Mouse (Mus musculus) kidney, embryonic 14.5 days (tissue): Measurements from ENCODE around the gene Krt2. TPM values are rescaled to one million over a fixed set of nuclear protein-coding genes. Genes with fewer than 3 reads are reported as not detected.

ENCODE experiments used
- ATAC-seq: fragments of 200-750 bp; cut with Nextera tagmentation; 2 replicates; pipeline ENCODE4 v1.8.0; 2017; ENCODE audit warnings: moderate number of reproducible peaks, mild to moderate bottlenecking, moderate TSS enrichment, moderate library complexity; ENCODE audit not compliant: low FRiP score, low TSS enrichment
- H3K27ac ChIP-seq: fragments of 300-500 bp; sonication (generic); 2 replicates; pipeline ENCODE4 v1.5.1; 2014; ENCODE audit warnings: low read depth, mild to moderate bottlenecking, low read length, moderate library complexity, mixed read lengths
- H3K27me3 ChIP-seq: fragments of 300-500 bp; sonication (generic); 2 replicates; pipeline ENCODE4 v1.6.1; 2014; ENCODE audit warnings: mild to moderate bottlenecking, low read length; ENCODE audit not compliant: control insufficient read depth, insufficient read depth
- H3K36me3 ChIP-seq: fragments of 300-500 bp; sonication (generic); 2 replicates; pipeline ENCODE4 v1.6.1; 2014; ENCODE audit warnings: low read length, mixed read lengths; ENCODE audit not compliant: control insufficient read depth, insufficient read depth
- H3K4me1 ChIP-seq: fragments of 300-500 bp; sonication (generic); 2 replicates; pipeline ENCODE4 v1.6.1; 2014; ENCODE audit warnings: low read length, mixed read lengths; ENCODE audit not compliant: control insufficient read depth, insufficient read depth
- H3K4me2 ChIP-seq: fragments of 300-500 bp; sonication (generic); replicated peaks from 2 replicates; pipeline ENCODE4 v1.6.1; 2014; ENCODE audit warnings: low read depth, mild to moderate bottlenecking, low read length
- H3K4me3 ChIP-seq: fragments of 300-500 bp; sonication (generic); 2 replicates; pipeline ENCODE4 v1.5.1; 2014; ENCODE audit warnings: mild to moderate bottlenecking, low read length
- H3K9ac ChIP-seq: fragments of 300-500 bp; sonication (generic); 2 replicates; pipeline ENCODE4 v1.6.1; 2014; ENCODE audit warnings: low read depth, mild to moderate bottlenecking, low read length, moderate library complexity
- H3K9me3 ChIP-seq: fragments of 300-500 bp; sonication (generic); 2 replicates; pipeline ENCODE4 v1.6.1; 2016; ENCODE audit warnings: low read length; ENCODE audit not compliant: control insufficient read depth
- WGBS: fragments of 180-500 bp; shearing (Covaris S2); extraction: QIAGEN DNeasy Blood & Tissue Kit; methylation state at CpG from one replicate; pipeline ENCODE4 v1.1.7; 2014; 5-methylcytosine and 5-hydroxymethylcytosine counted together
- polyA plus RNA-seq: library from polyadenylated mRNA; unstranded; fragments of >200 nt; fragmentation: Nextera tagmentation; extraction: Ambion mirVana; gene quantifications from 2 replicates; pipeline ENCODE4 v1.2.1, GENCODE M21; 2014

Gene Krt2
- polyA plus RNA-seq, 1 experiment from 2014 or later = not detected

- Histone ChIP-seq H3K9me3 (no peaks in the 10 kb centered on the region), H3K27ac (no peak within 1 kb of the TSS), H3K36me3 (no peaks in the 10 kb centered on the region), H3K4me2 (no peak within 1 kb of the TSS), H3K4me1 (no peaks in the 10 kb centered on the region), H3K27me3 (peaks cover 17% of the 10 kb centered on the region; the same call in 1 of the 2 replicates), H3K4me3 (no peak within 1 kb of the TSS), H3K9ac (no peak within 1 kb of the TSS)
- 72% methylated on average over 6 of the region's 6 CpGs for WGBS
- ATAC-seq = no peak
Observed at GRCm38 (mm10) chr15:101850694-101851093, 32.7 kb upstream of the Krt2 start, which contains the start of gene Krt1. Gene Krt1, minus strand, starts transcription at chr15:101850794.

- ATAC-seq = 0 out of 2 replicates have a peak, but pooled peaks have one; percentile 68
- Histone ChIP-seq H3K36me3 (no peaks in the 10 kb centered on the region), H3K9ac (peak overlapping the region; percentile 65), H3K27me3 (peaks cover 12% of the 10 kb centered on the region; the same call in 1 of the 2 replicates), H3K27ac (no peak overlapping the region), H3K9me3 (no peaks in the 10 kb centered on the region), H3K4me3 (peak overlapping the region; percentile 53), H3K4me2 (peak overlapping the region; percentile 83), H3K4me1 (no peaks in the 10 kb centered on the region)
- under 1% methylated on average over 36 of the region's 37 CpGs for WGBS
Observed at GRCm38 (mm10) chr15:101845971-101846403, 28.0 kb upstream of the Krt2 start.

- H3K4me3 ChIP-seq = no peak overlapping the region
- H3K27ac ChIP-seq = no peak overlapping the region
- H3K9ac ChIP-seq = no peak overlapping the region
- ATAC-seq = no peak
- H3K4me1 ChIP-seq = no peaks in the 10 kb centered on the region
- 61% methylated on average over 9 of the region's 9 CpGs for WGBS
- peaks cover 12% of the 10 kb centered on the region; the same call in 1 of the 2 replicates for H3K27me3 ChIP-seq
- H3K36me3 ChIP-seq = no peaks in the 10 kb centered on the region
- no peaks in the 10 kb centered on the region for H3K9me3 ChIP-seq
- no peak overlapping the region for H3K4me2 ChIP-seq
Observed at GRCm38 (mm10) chr15:101843192-101843591, 25.2 kb upstream of the Krt2 start.

- Histone ChIP-seq H3K9ac (no peak overlapping the region), H3K27me3 (no peaks in the 10 kb centered on the region), H3K27ac (no peak overlapping the region), H3K4me3 (no peak overlapping the region), H3K9me3 (no peaks in the 10 kb centered on the region), H3K36me3 (no peaks in the 10 kb centered on the region), H3K4me1 (no peaks in the 10 kb centered on the region), H3K4me2 (no peak overlapping the region)
- no peak for ATAC-seq
- 74% methylated on average over 5 of the region's 5 CpGs for WGBS
Observed at GRCm38 (mm10) chr15:101834784-101835328, 16.9 kb upstream of the Krt2 start.

GRCm38 (mm10) chr15:101833131-101833530 is 15.2 kb upstream of the Krt2 start:
- H3K27me3 ChIP-seq = no peaks in the 10 kb centered on the region
- no peak overlapping the region for H3K4me3 ChIP-seq
- H3K4me1 ChIP-seq = no peaks in the 10 kb centered on the region
- no peak overlapping the region for H3K27ac ChIP-seq
- H3K4me2 ChIP-seq = no peak overlapping the region
- H3K9me3 ChIP-seq = no peaks in the 10 kb centered on the region
- WGBS = 22% methylated on average over 6 of the region's 6 CpGs
- no peak for ATAC-seq
- H3K9ac ChIP-seq = no peak overlapping the region
- H3K36me3 ChIP-seq = no peaks in the 10 kb centered on the region

GRCm38 (mm10) chr15:101829441-101829840 is 11.5 kb upstream of the Krt2 start:
- 79% methylated on average over 5 of the region's 5 CpGs for WGBS
- no peak overlapping the region for H3K27ac ChIP-seq
- H3K9ac ChIP-seq = no peak overlapping the region
- ATAC-seq = no peak
- no peaks in the 10 kb centered on the region for H3K4me1 ChIP-seq
- H3K4me2 ChIP-seq = no peak overlapping the region
- H3K4me3 ChIP-seq = no peak overlapping the region
- H3K9me3 ChIP-seq = no peaks in the 10 kb centered on the region
- no peaks in the 10 kb centered on the region for H3K36me3 ChIP-seq
- no peaks in the 10 kb centered on the region for H3K27me3 ChIP-seq

GRCm38 (mm10) chr15:101821786-101822185 is 3.8 kb upstream of the Krt2 start:
- Histone ChIP-seq H3K4me1 (no peaks in the 10 kb centered on the region), H3K9ac (no peak overlapping the region), H3K9me3 (no peaks in the 10 kb centered on the region), H3K27ac (no peak overlapping the region), H3K36me3 (no peaks in the 10 kb centered on the region), H3K27me3 (no peaks in the 10 kb centered on the region), H3K4me3 (no peak overlapping the region), H3K4me2 (no peak overlapping the region)
- ATAC-seq = no peak
- WGBS = 29% methylated on average over 3 of the region's 3 CpGs

- no peaks in the 10 kb centered on the region for H3K9me3 ChIP-seq
- H3K4me2 ChIP-seq = no peak overlapping the region
- H3K27me3 ChIP-seq = peaks cover 3% of the 10 kb centered on the region; the same call in 1 of the 2 replicates
- no peak overlapping the region for H3K4me3 ChIP-seq
- no peak overlapping the region for H3K27ac ChIP-seq
- WGBS = 81% methylated on average over 11 of the region's 11 CpGs
- ATAC-seq = no peak
- H3K4me1 ChIP-seq = no peaks in the 10 kb centered on the region
- H3K9ac ChIP-seq = no peak overlapping the region
- H3K36me3 ChIP-seq = no peaks in the 10 kb centered on the region
Observed at GRCm38 (mm10) chr15:101803052-101803822, 14.7 kb downstream of the Krt2 start.

- no peak within 1 kb of the TSS for H3K4me3 ChIP-seq
- no peaks in the 10 kb centered on the region for H3K36me3 ChIP-seq
- H3K9me3 ChIP-seq = no peaks in the 10 kb centered on the region
- H3K27ac ChIP-seq = no peak within 1 kb of the TSS
- peaks cover 3% of the 10 kb centered on the region; the same call in 1 of the 2 replicates for H3K27me3 ChIP-seq
- H3K4me1 ChIP-seq = no peaks in the 10 kb centered on the region
- no peak for ATAC-seq
- 86% methylated on average over 6 of the region's 6 CpGs for WGBS
- H3K9ac ChIP-seq = no peak within 1 kb of the TSS
- no peak within 1 kb of the TSS for H3K4me2 ChIP-seq
Observed at GRCm38 (mm10) chr15:101802296-101802835, 15.6 kb downstream of the Krt2 start, which contains the start of gene Krt73. Gene Krt73, minus strand, starts transcription at chr15:101802346.
